Mouse (Mus musculus) G1E (cell line): ENCODE results near the gene Son. TPM values are rescaled to one million over a fixed set of nuclear protein-coding genes. Genes with fewer than 3 reads are reported as not detected.

ENCODE experiments used
- ATAC-seq: 2 replicates; pipeline ENCODE4 v1.8.0; 2016; ENCODE audit warnings: mild to moderate bottlenecking; ENCODE audit not compliant: insufficient number of reproducible peaks, poor library complexity, low FRiP score, severe bottlenecking; ENCODE audit errors: extremely low read depth
- DNase-seq: peaks from one replicate; pipeline ENCODE4 v3.0.0; 2012; ENCODE audit warnings: low spot score
- H3K27me3 ChIP-seq: 2 replicates; pipeline ENCODE4 v1.6.1; 2012; ENCODE audit warnings: mild to moderate bottlenecking, low read length, inconsistent platforms; ENCODE audit not compliant: insufficient read depth
- H3K36me3 ChIP-seq: replicated peaks from 2 replicates; pipeline ENCODE3; 2012; ENCODE audit warnings: mild to moderate bottlenecking, inconsistent platforms
- H3K4me1 ChIP-seq: 2 replicates; pipeline ENCODE4 v1.6.1; 2012; ENCODE audit warnings: low read depth, low read length, inconsistent platforms, mixed read lengths; ENCODE audit not compliant: insufficient read depth
- H3K4me3 ChIP-seq: 2 replicates; pipeline ENCODE4 v1.5.1; 2012; ENCODE audit warnings: low read depth, mild to moderate bottlenecking, inconsistent platforms, low read length, moderate library complexity, mixed read lengths
- H3K9me3 ChIP-seq: replicated peaks from 2 replicates; pipeline ENCODE4 v1.6.1; 2012; ENCODE audit warnings: inconsistent platforms
- CTCF ChIP-seq: IDR thresholded peaks from 2 replicates; pipeline ENCODE4 v1.5.1; 2012; ENCODE audit warnings: low read depth, low read length, inconsistent platforms, mixed read lengths
- GATA1 ChIP-seq: IDR thresholded peaks from 2 replicates; pipeline ENCODE4 v1.6.1; 2012; ENCODE audit warnings: borderline replicate concordance, low read length, inconsistent platforms, mixed read lengths
- GATA2 ChIP-seq: IDR thresholded peaks from 2 replicates; pipeline ENCODE4 v1.6.1; 2012; ENCODE audit warnings: low read depth, low read length, inconsistent platforms, borderline replicate concordance
- POLR2AphosphoS5 ChIP-seq: IDR thresholded peaks from 2 replicates; pipeline ENCODE4 v1.6.1; 2012; ENCODE audit warnings: low read depth, low read length, inconsistent platforms; ENCODE audit not compliant: insufficient replicate concordance
- TAL1 ChIP-seq: conservative IDR thresholded peaks from 2 replicates; pipeline ENCODE4 v1.6.1; 2012; ENCODE audit warnings: low read depth, low read length, inconsistent platforms, mixed read lengths
- polyA plus RNA-seq: library from polyadenylated mRNA; stranded (reverse); fragments of >175 nt; gene quantifications from 2 replicates; pipeline ENCODE4 v1.2.3, GENCODE M21; 2012
- total RNA-seq, 2 experiments: library from RNA; stranded (forward) in 1 of 2; stranded (reverse) in 1 of 2; fragments of 200-1000 nt in 1 of 2; fragments of >200 nt in 1 of 2; fragmentation: Nextera tagmentation in 1 of 2; gene quantifications; 2 replicates each; pipeline ENCODE4 v1.2.3; 2014 to 2017

The Son gene
- total and polyA plus RNA-seq, 3 experiments, result 43.9 to 573 (median 264) TPM

DNA sequence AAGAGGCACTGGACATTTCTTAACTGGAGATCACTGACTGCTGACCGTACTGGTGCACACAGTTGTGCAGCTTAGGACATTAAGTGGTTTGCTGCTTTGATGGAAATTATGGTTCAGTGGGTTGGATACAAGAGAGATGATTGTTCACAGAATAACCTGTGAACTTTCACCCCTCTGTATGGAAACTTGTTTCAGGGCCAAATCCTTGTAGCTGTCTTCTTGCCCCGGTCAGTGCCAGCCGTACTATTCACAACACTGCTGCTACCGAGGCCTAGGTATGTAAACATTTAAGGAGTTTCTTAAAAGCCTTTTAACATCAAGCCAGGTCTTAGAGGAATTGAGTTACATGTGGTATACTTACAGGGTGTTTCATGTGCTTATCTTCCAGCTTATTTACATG is 27.2 kb downstream of the Son start:
- Histone ChIP-seq H3K9me3 (no peaks in the 10 kb centered on the region), H3K27me3 (no peaks in the 10 kb centered on the region), H3K4me1 (peaks cover 5% of the 10 kb centered on the region; the same call in 1 of the 2 replicates), H3K36me3 (peaks cover 96% of the 10 kb centered on the region), H3K4me3 (no peak overlapping the region)
- no peak for ATAC-seq
- TF ChIP-seq CTCF, result no peak
- no peak for DNase-seq

DNA sequence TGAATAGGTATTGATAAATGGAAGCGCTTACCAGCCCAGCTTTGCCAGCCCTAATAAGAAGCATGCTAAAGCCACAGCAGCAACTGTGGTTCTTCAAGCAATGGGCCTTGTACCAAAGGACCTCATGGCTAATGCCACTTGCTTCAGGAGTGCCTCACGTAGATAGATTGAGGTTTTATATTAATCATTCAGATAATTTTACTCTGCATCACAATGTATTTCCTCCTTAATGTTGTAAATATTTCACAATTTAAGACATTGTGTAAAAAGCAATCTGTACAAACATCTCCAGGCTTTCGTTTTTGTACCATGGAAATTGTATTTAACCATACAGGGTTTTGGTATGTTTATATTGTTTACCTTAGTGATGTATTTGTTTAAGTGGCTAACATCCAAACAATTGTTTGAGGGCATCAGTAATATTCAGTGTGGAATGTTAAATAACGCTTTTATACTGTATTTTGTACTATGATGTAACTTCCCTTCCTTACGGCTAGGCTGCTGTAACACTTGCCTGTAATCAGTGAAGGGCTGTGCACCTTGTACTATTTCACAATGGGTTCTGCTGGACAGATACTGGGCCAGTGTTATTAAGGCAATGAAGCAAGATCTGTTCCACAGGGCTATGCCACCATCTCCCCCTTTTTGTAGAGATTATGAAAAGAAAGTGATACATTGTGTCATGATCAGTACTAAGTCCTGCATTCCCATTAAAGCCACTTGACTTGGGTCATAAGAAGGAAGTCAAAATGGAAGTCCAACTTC is 31.0 kb downstream of the Son start:
- Histone ChIP-seq H3K9me3 (no peaks in the 10 kb centered on the region), H3K4me1 (peaks cover 4% of the 10 kb centered on the region; the same call in 1 of the 2 replicates), H3K27me3 (no peaks in the 10 kb centered on the region), H3K4me3 (no peak overlapping the region), H3K36me3 (peaks cover 94% of the 10 kb centered on the region)
- DNase-seq (no peak), ATAC-seq (no peak)
- no peak for TF ChIP-seq CTCF
- no peak for TF ChIP-seq GATA2
- TF ChIP-seq GATA1, result no peak
- TF ChIP-seq TAL1, result no peak
- no peak for TF ChIP-seq POLR2AphosphoS5

DNA sequence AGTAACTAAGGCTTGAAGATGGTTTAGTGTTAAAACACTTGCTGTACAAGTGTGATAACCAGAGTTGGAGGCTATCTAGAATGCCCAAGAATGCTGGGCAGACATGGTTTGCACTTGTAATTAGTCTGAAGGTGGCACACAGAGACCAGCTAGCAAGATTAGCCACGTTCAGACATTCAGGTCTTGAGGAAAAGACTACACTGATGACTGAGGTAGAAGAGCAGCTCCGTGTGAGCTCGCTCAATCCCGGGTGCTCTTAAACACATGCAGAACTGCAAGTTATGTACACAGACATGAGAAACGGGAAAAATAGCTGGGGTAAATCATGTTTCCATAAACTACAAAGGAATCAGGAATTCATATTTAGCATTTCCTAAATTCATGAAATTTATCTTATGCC is 33.4 kb downstream of the Son start:
- H3K36me3 ChIP-seq, result peaks cover 95% of the 10 kb centered on the region
- ATAC-seq, result no peak

DNA sequence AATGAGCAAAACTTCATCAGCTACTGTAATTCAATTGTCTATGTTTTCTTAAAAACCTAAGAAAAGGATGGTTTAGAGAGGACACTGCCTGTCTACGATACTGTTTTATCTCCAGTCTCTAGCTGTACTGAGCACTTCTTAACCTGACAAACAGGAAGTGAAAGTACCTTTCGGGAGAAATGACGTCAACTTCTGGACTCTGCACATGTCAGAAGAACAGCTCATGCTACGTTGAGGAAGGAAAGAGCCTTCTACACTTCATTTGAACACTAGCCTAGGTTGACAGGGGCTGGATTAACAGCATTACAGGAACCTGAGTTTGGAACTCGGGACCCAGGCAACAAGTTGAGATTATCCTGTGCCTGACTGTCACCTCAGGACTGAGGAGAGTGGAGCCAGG is 38.2 kb downstream of the Son start:
- TF ChIP-seq POLR2AphosphoS5, result no peak
- TF ChIP-seq CTCF, result no peak
- no peak for TF ChIP-seq GATA1
- no peak for TF ChIP-seq GATA2
- TF ChIP-seq TAL1, result no peak
- Histone ChIP-seq H3K9me3 (no peaks in the 10 kb centered on the region), H3K4me1 (peaks cover 41% of the 10 kb centered on the region), H3K27me3 (no peaks in the 10 kb centered on the region), H3K36me3 (peaks cover 70% of the 10 kb centered on the region), H3K4me3 (no peak overlapping the region)
- DNase-seq (no peak), ATAC-seq (no peak)

More for the DNA sequence above, 33.4 kb downstream of the Son start:
- Histone ChIP-seq H3K27me3 (no peaks in the 10 kb centered on the region), H3K9me3 (no peaks in the 10 kb centered on the region), H3K4me1 (peaks cover 7% of the 10 kb centered on the region; the same call in 1 of the 2 replicates), H3K4me3 (no peak overlapping the region)
- TF ChIP-seq GATA2, result no peak
- TF ChIP-seq TAL1, result no peak
- no peak for TF ChIP-seq CTCF
- no peak for TF ChIP-seq GATA1
- no peak for DNase-seq

DNA sequence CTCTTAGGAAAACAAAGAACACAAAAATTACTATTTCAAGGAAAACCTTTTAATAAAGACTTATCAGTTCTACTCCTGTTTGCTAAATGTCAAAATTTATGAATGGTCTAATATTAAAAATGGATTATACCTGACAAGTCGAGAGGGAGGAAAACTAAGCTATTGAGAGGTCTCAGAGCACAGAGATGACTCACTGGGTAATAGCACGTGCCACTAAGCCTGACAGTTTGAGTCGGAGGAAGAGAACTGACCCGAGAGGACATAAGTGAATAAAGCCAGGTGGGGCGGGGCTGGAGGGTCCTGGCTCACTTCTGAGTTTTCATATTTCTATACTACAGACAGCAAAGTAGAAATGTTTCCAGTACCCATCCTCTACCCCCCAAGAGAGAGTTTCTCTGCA is 39.1 kb downstream of the Son start:
- Histone ChIP-seq H3K27me3 (no peaks in the 10 kb centered on the region), H3K4me1 (peaks cover 46% of the 10 kb centered on the region), H3K36me3 (peaks cover 70% of the 10 kb centered on the region), H3K9me3 (no peaks in the 10 kb centered on the region), H3K4me3 (no peak overlapping the region)
- TF ChIP-seq GATA2, result no peak
- DNase-seq (no peak), ATAC-seq (no peak)

DNA sequence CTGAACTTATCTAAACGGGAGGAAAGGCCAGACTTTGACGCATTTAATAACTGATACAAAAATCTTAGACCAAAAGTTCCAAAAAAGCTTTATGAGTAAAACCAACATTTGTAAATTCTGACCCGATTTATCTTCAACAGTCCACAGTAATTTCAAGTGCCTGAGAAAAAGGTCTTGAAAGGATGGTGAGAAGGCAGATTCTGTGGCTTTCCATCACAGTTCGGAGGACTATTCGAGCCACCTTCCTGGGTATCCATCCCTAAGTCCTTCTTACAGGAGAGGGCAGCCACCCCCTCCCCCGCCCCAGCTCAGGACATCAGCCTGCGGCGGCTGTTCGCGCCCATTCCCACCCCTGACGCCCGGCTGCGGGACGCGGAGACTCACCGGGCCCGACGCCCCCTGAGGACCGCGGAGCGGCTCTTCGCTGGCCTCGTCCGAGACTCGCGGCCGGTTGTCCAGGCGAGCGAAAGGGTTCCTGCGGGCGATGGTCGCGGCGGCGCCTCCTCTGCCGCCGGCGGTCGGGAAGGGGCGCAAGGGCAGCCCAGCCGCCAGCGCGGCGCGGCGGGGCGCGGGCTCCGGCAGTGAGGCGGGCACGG is 40.8 kb downstream of the Son start:
- Histone ChIP-seq H3K27me3 (no peaks in the 10 kb centered on the region), H3K4me3 (peak overlapping the region; percentile 93), H3K36me3 (peaks cover 63% of the 10 kb centered on the region), H3K9me3 (no peaks in the 10 kb centered on the region), H3K4me1 (peaks cover 44% of the 10 kb centered on the region)
- no peak for ATAC-seq
- TF ChIP-seq CTCF (no peak), GATA1 (no peak), POLR2AphosphoS5 (no peak), GATA2 (no peak), TAL1 (no peak)
- peak; percentile 12 for DNase-seq
